Mouse (Mus musculus): ENCODE measurements at regions not wholly inside any gene's neighbourhood (a gene's known extent, or its start where the extent isn't known, plus 50 kb on each side); places are given as distances from the start of the nearest gene placed in this dataset.

DNA sequence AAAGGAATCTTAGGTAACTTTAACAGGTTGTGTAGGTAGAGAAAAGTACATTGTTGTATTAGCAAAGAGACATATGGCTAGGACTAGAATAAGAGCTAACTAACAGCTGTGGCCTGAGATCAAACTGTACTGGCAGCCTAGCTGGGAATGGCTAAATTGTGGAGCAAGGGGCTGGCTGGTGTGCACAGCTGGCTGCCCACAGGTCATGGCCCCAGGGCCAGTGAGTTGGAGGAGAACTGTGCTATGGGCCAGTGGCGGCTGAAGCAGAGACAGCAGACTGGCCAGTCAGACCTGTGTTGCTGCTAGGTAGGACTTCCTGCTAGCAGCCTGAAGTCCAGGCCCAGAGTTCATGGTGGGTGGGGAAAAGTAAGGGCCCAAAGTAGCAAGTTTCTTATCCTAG, 394.6 kb downstream of the Hace1 start:
- Histone ChIP-seq H3K4me1 (ENCODE audit: control insufficient read depth, insufficient read depth, low read length) (no peaks in the 10 kb centered on the region), H3K4me3 (replicated peaks; ENCODE audit: low read length) (no peak overlapping the region), H3K4me2 (replicated peaks; ENCODE audit: low read depth, low read length, severe bottlenecking) (no peak overlapping the region), H3K27me3 (ENCODE audit: control insufficient read depth, insufficient read depth, low read length) (no peaks in the 10 kb centered on the region), H3K9ac (ENCODE audit: low read depth, low read length, severe bottlenecking) (no peak overlapping the region), H3K27ac (replicated peaks; ENCODE audit: low read depth, low read length) (no peak overlapping the region), H3K9me3 (ENCODE audit: control insufficient read depth, low read length) (no peaks in the 10 kb centered on the region), H3K36me3 (ENCODE audit: control insufficient read depth, insufficient read depth, low read length) (no peaks in the 10 kb centered on the region)
- no peak for TF ChIP-seq POLR2A (IDR thresholded peaks at IDR 0.05; ENCODE audit: borderline replicate concordance, extremely low read depth, insufficient read depth, insufficient read length)
- 50% methylated on average over 1 of the region's 1 CpGs for WGBS
- ATAC-seq (ENCODE audit: low FRiP score, low read depth) (no peak), DNase-seq (ENCODE audit: low spot score) (no peak)

GRCm38 (mm10) chr10:45982731-45983274, 405.2 kb downstream of the Hace1 start:
- Histone ChIP-seq H3K9me3 (ENCODE audit: control insufficient read depth, low read length) (no peaks in the 10 kb centered on the region), H3K9ac (ENCODE audit: low read depth, low read length, severe bottlenecking) (no peak overlapping the region), H3K27me3 (ENCODE audit: control insufficient read depth, insufficient read depth, low read length) (no peaks in the 10 kb centered on the region), H3K36me3 (ENCODE audit: control insufficient read depth, insufficient read depth, low read length) (no peaks in the 10 kb centered on the region), H3K4me2 (replicated peaks; ENCODE audit: low read depth, low read length, severe bottlenecking) (no peak overlapping the region), H3K4me3 (replicated peaks; ENCODE audit: low read length) (no peak overlapping the region), H3K27ac (replicated peaks; ENCODE audit: low read depth, low read length) (no peak overlapping the region), H3K4me1 (ENCODE audit: control insufficient read depth, insufficient read depth, low read length) (no peaks in the 10 kb centered on the region)
- no peak for ATAC-seq (ENCODE audit: low FRiP score, low read depth)
- no peak for DNase-seq (ENCODE audit: low spot score)
- no peak for TF ChIP-seq POLR2A (IDR thresholded peaks at IDR 0.05; ENCODE audit: borderline replicate concordance, extremely low read depth, insufficient read depth, insufficient read length)
- WGBS = 67% methylated on average over 4 of the region's 4 CpGs

GRCm38 (mm10) chr10:45983671-45984335, 406.2 kb downstream of the Hace1 start:
- ATAC-seq (ENCODE audit: low FRiP score, low read depth) (no peak), DNase-seq (ENCODE audit: low spot score) (no peak)
- no peak overlapping the region for H3K4me2 ChIP-seq (replicated peaks; ENCODE audit: low read depth, low read length, severe bottlenecking)
- no peaks in the 10 kb centered on the region for H3K36me3 ChIP-seq (ENCODE audit: control insufficient read depth, insufficient read depth, low read length)
- H3K27ac ChIP-seq (replicated peaks; ENCODE audit: low read depth, low read length) = no peak overlapping the region
- H3K27me3 ChIP-seq (ENCODE audit: control insufficient read depth, insufficient read depth, low read length) = no peaks in the 10 kb centered on the region
- H3K9ac ChIP-seq (ENCODE audit: low read depth, low read length, severe bottlenecking) = no peak overlapping the region
- TF ChIP-seq POLR2A (IDR thresholded peaks at IDR 0.05; ENCODE audit: borderline replicate concordance, extremely low read depth, insufficient read depth, insufficient read length) = no peak
- WGBS = 66% methylated on average over 6 of the region's 6 CpGs
- no peaks in the 10 kb centered on the region for H3K9me3 ChIP-seq (ENCODE audit: control insufficient read depth, low read length)
- no peak overlapping the region for H3K4me3 ChIP-seq (replicated peaks; ENCODE audit: low read length)
- no peaks in the 10 kb centered on the region for H3K4me1 ChIP-seq (ENCODE audit: control insufficient read depth, insufficient read depth, low read length)

- ATAC-seq (ENCODE audit: low FRiP score, low read depth) (no peak), DNase-seq (ENCODE audit: low spot score) (peak; percentile 36)
- H3K4me3 ChIP-seq (replicated peaks; ENCODE audit: low read length) = no peak overlapping the region
- no peaks in the 10 kb centered on the region for H3K27me3 ChIP-seq (ENCODE audit: control insufficient read depth, insufficient read depth, low read length)
- no peak overlapping the region for H3K9ac ChIP-seq (ENCODE audit: low read depth, low read length, severe bottlenecking)
- no peak for TF ChIP-seq POLR2A (IDR thresholded peaks at IDR 0.05; ENCODE audit: borderline replicate concordance, extremely low read depth, insufficient read depth, insufficient read length)
- no peak overlapping the region for H3K4me2 ChIP-seq (replicated peaks; ENCODE audit: low read depth, low read length, severe bottlenecking)
- H3K36me3 ChIP-seq (ENCODE audit: control insufficient read depth, insufficient read depth, low read length) = no peaks in the 10 kb centered on the region
- H3K9me3 ChIP-seq (ENCODE audit: control insufficient read depth, low read length) = no peaks in the 10 kb centered on the region
- no peak overlapping the region for H3K27ac ChIP-seq (replicated peaks; ENCODE audit: low read depth, low read length)
- no peaks in the 10 kb centered on the region for H3K4me1 ChIP-seq (ENCODE audit: control insufficient read depth, insufficient read depth, low read length)
- 74% methylated on average over 2 of the region's 2 CpGs for WGBS
Measured at GRCm38 (mm10) chr10:45986341-45986740, 408.7 kb downstream of the Hace1 start.

GRCm38 (mm10) chr10:46006319-46006718, 428.7 kb downstream of the Hace1 start:
- H3K27ac ChIP-seq (replicated peaks; ENCODE audit: low read depth, low read length) = no peak overlapping the region
- DNase-seq (ENCODE audit: low spot score) (no peak), ATAC-seq (ENCODE audit: low FRiP score, low read depth) (no peak)
- no peak overlapping the region for H3K4me3 ChIP-seq (replicated peaks; ENCODE audit: low read length)
- no peaks in the 10 kb centered on the region for H3K27me3 ChIP-seq (ENCODE audit: control insufficient read depth, insufficient read depth, low read length)
- WGBS = 45% methylated on average over 2 of the region's 2 CpGs
- H3K36me3 ChIP-seq (ENCODE audit: control insufficient read depth, insufficient read depth, low read length) = no peaks in the 10 kb centered on the region
- H3K4me1 ChIP-seq (ENCODE audit: control insufficient read depth, insufficient read depth, low read length) = no peaks in the 10 kb centered on the region
- H3K9ac ChIP-seq (ENCODE audit: low read depth, low read length, severe bottlenecking) = no peak overlapping the region
- no peak overlapping the region for H3K4me2 ChIP-seq (replicated peaks; ENCODE audit: low read depth, low read length, severe bottlenecking)
- no peak for TF ChIP-seq POLR2A (IDR thresholded peaks at IDR 0.05; ENCODE audit: borderline replicate concordance, extremely low read depth, insufficient read depth, insufficient read length)
- no peaks in the 10 kb centered on the region for H3K9me3 ChIP-seq (ENCODE audit: control insufficient read depth, low read length)
